Mouse (Mus musculus) embryonic fibroblast, embryonic 13.5 days (primary cell): ENCODE measurements around the gene 1700010B08Rik.

Source experiments
- CTCF ChIP-seq: IDR thresholded peaks from 2 replicates; pipeline ENCODE4 v1.5.1; 2011; ENCODE audit warnings: mild to moderate bottlenecking, control low read depth, low read length, moderate library complexity, borderline replicate concordance; ENCODE audit not compliant: insufficient read depth
- POLR2A ChIP-seq: IDR thresholded peaks from 2 replicates; pipeline ENCODE4 v1.6.1; 2011; ENCODE audit warnings: low read depth, mild to moderate bottlenecking, control low read depth, low read length, moderate library complexity

- TF ChIP-seq CTCF = no peak
- TF ChIP-seq POLR2A = no peak; the same call in 1 of the 2 replicates
Observed at GRCm38 (mm10) chr2:173738232-173738631, 19.0 kb downstream of the 1700010B08Rik start.
